Mouse (Mus musculus) embryo, embryonic 10 days (tissue): ENCODE data around the gene Rabgef1.
A peak's percentile ranks its signal among the peaks of the same experiment; 100 is the strongest.

Source experiments
- DNase-seq: peaks from one replicate; pipeline ENCODE4 v3.0.0-alpha.2; 2015; ENCODE audit warnings: low spot score

Gene Rabgef1

GRCm38 (mm10) chr5:130171956-130172601 is 481 bp downstream of the Rabgef1 start:
- peak; percentile 51 for DNase-seq

GRCm38 (mm10) chr5:130173012-130173411 is 1.4 kb downstream of the Rabgef1 start:
- DNase-seq = no peak

- DNase-seq = no peak
Measured at GRCm38 (mm10) chr5:130177871-130178270, 6.3 kb downstream of the Rabgef1 start.

GRCm38 (mm10) chr5:130180362-130180761 is 8.8 kb downstream of the Rabgef1 start:
- no peak for DNase-seq

- DNase-seq = no peak
Measured at GRCm38 (mm10) chr5:130181740-130182540, 10.3 kb downstream of the Rabgef1 start.

- DNase-seq = no peak
Measured at GRCm38 (mm10) chr5:130182541-130182821, 10.9 kb downstream of the Rabgef1 start.

- DNase-seq = no peak
Measured at GRCm38 (mm10) chr5:130184193-130184856, 12.7 kb downstream of the Rabgef1 start.

GRCm38 (mm10) chr5:130185312-130185711 is 13.7 kb downstream of the Rabgef1 start:
- DNase-seq = no peak

- DNase-seq = peak; percentile 17
Measured at GRCm38 (mm10) chr5:130187383-130187782, 15.8 kb downstream of the Rabgef1 start.

GRCm38 (mm10) chr5:130190909-130191308 is 19.3 kb downstream of the Rabgef1 start:
- no peak for DNase-seq

- DNase-seq = no peak
Measured at GRCm38 (mm10) chr5:130191865-130192264, 20.3 kb downstream of the Rabgef1 start.

- no peak for DNase-seq
Measured at GRCm38 (mm10) chr5:130192356-130192944, 20.9 kb downstream of the Rabgef1 start.

- DNase-seq = no peak
Measured at GRCm38 (mm10) chr5:130193760-130194159, 22.2 kb downstream of the Rabgef1 start.

GRCm38 (mm10) chr5:130196307-130196706 is 24.7 kb downstream of the Rabgef1 start:
- no peak for DNase-seq

GRCm38 (mm10) chr5:130197454-130197853 is 25.9 kb downstream of the Rabgef1 start:
- DNase-seq = no peak

GRCm38 (mm10) chr5:130197981-130198380 is 26.4 kb downstream of the Rabgef1 start:
- no peak for DNase-seq

- DNase-seq = no peak
Measured at GRCm38 (mm10) chr5:130200233-130201029, 28.8 kb downstream of the Rabgef1 start.

- DNase-seq = no peak
Measured at GRCm38 (mm10) chr5:130203948-130204347, 32.4 kb downstream of the Rabgef1 start.

GRCm38 (mm10) chr5:130204560-130204959 is 33.0 kb downstream of the Rabgef1 start:
- no peak for DNase-seq

- no peak for DNase-seq
Measured at GRCm38 (mm10) chr5:130205441-130206023, 33.9 kb downstream of the Rabgef1 start.

- no peak for DNase-seq
Measured at GRCm38 (mm10) chr5:130207299-130207698, 35.7 kb downstream of the Rabgef1 start.

GRCm38 (mm10) chr5:130212956-130213355 is 41.4 kb downstream of the Rabgef1 start:
- DNase-seq = no peak
